Comparison of ENCODE assay signal across 11 mouse cellular contexts in genomic region chr10:61662391-61662988, GRCm38 (mm10). TPM values are rescaled to one million over a fixed set of nuclear protein-coding genes. Genes with fewer than 3 reads are reported as not detected.
A peak's percentile ranks its signal among the peaks of the same experiment; 100 is the strongest.
DNase-seq lines count a peak whose midpoint lies in the region; ATAC-seq and TF ChIP-seq lines count a peak whose summit lies in the region.
"Had no signal": no experiment of that assay in that cellular context is flagged by ENCODE, and none has a peak within 500 bp of the region (broad histone marks: within the 10 kb centered on the region; RNA-seq: fewer than 3 reads in every experiment).

No protein-coding gene starts in this region.

- H3K9ac ChIP-seq in limb, embryonic 14.5 days (ENCODE audit: low read depth, low read length, severe bottlenecking): no peak overlapping the region
- H3K9ac ChIP-seq in midbrain, embryonic 15.5 days: no peak overlapping the region; the same call in 1 of the 2 replicates
- H3K9ac ChIP-seq: liver, embryonic 15.5 days had no signal

- no peak overlapping the region for H3K4me2 ChIP-seq in limb, embryonic 14.5 days (replicated peaks; ENCODE audit: low read depth, low read length, severe bottlenecking)
- H3K4me2 ChIP-seq in midbrain, embryonic 15.5 days: no peak overlapping the region
- H3K4me2 ChIP-seq: liver, embryonic 15.5 days had no signal

- TF ChIP-seq POLR2A in limb, embryonic 14.5 days (IDR thresholded peaks at IDR 0.05; ENCODE audit: borderline replicate concordance, extremely low read depth, insufficient read depth, insufficient read length): no peak

- no peaks in the 10 kb centered on the region for H3K9me3 ChIP-seq in limb, embryonic 14.5 days (ENCODE audit: control insufficient read depth, low read length)
- H3K9me3 ChIP-seq in limb, embryonic 10.5 days (replicated peaks): no peaks in the 10 kb centered on the region
- H3K9me3 ChIP-seq in midbrain, embryonic 15.5 days: no peaks in the 10 kb centered on the region
- H3K9me3 ChIP-seq: G1E; liver, embryonic 15.5 days had no signal

- no peaks in the 10 kb centered on the region for H3K4me1 ChIP-seq in limb, embryonic 14.5 days (ENCODE audit: control insufficient read depth, insufficient read depth, low read length)
- no peaks in the 10 kb centered on the region for H3K4me1 ChIP-seq in limb, embryonic 10.5 days
- H3K4me1 ChIP-seq in midbrain, embryonic 15.5 days: peaks cover 11% of the 10 kb centered on the region; the same call in 1 of the 2 replicates

- DNase-seq in limb, embryonic 14.5 days (ENCODE audit: low spot score): peak; percentile 45
- DNase-seq in limb, embryonic 10.5 days (ENCODE audit: low spot score): no peak
- peak; percentile 56 for DNase-seq in adrenal gland, adult 2 months
- DNase-seq in brain, adult 2 months (ENCODE audit: low read depth, low spot score): peak; percentile 75
- DNase-seq in layer of hippocampus, adult 9-10 months (ENCODE audit: low spot score): no peak
- no peak for DNase-seq in cerebellum, adult 18-20 months
- DNase-seq: kidney, adult 9 months had no signal

- peaks cover 71% of the 10 kb centered on the region for H3K36me3 ChIP-seq in limb, embryonic 14.5 days (ENCODE audit: control insufficient read depth, insufficient read depth, low read length)
- H3K36me3 ChIP-seq in limb, embryonic 10.5 days: peaks cover 87% of the 10 kb centered on the region
- peaks cover 16% of the 10 kb centered on the region; the same call in 1 of the 2 replicates for H3K36me3 ChIP-seq in midbrain, embryonic 15.5 days (replicated peaks)

- no peaks in the 10 kb centered on the region for H3K27me3 ChIP-seq in limb, embryonic 14.5 days (ENCODE audit: control insufficient read depth, insufficient read depth, low read length)
- no peaks in the 10 kb centered on the region for H3K27me3 ChIP-seq in limb, embryonic 10.5 days (ENCODE audit: low read depth, poor library complexity, severe bottlenecking)
- H3K27me3 ChIP-seq in midbrain, embryonic 15.5 days (replicated peaks): no peaks in the 10 kb centered on the region
- H3K27me3 ChIP-seq: liver, embryonic 15.5 days had no signal

- no peak overlapping the region for H3K4me3 ChIP-seq in limb, embryonic 14.5 days (replicated peaks; ENCODE audit: low read length)
- no peak overlapping the region for H3K4me3 ChIP-seq in limb, embryonic 10.5 days
- H3K4me3 ChIP-seq in midbrain, embryonic 15.5 days: no peak overlapping the region
- H3K4me3 ChIP-seq: liver, embryonic 15.5 days had no signal

- WGBS in limb, embryonic 14.5 days: 68% methylated on average over 10 of the region's 10 CpGs
- WGBS in limb, embryonic 10.5 days: 86% methylated on average over 10 of the region's 10 CpGs
- 41% methylated on average over 10 of the region's 10 CpGs for WGBS in midbrain, embryonic 15.5 days

- 0 out of 2 replicates have a peak, but pooled peaks have one; percentile 41 for ATAC-seq in limb, embryonic 14.5 days (ENCODE audit: low FRiP score, low read depth)
- peak; percentile 86 for ATAC-seq in midbrain, embryonic 15.5 days (replicated peaks)
- no peak for ATAC-seq in erythroid progenitor cell, adult 5-6 weeks (replicated peaks; ENCODE audit: low FRiP score, poor library complexity, severe bottlenecking)

- H3K27ac ChIP-seq in limb, embryonic 14.5 days (replicated peaks; ENCODE audit: low read depth, low read length): no peak overlapping the region
- H3K27ac ChIP-seq in limb, embryonic 10.5 days: no peak overlapping the region
- peak overlapping the region; percentile 66 for H3K27ac ChIP-seq in midbrain, embryonic 15.5 days
- H3K27ac ChIP-seq: liver, embryonic 15.5 days had no signal

RNA-seq across cellular contexts. Expression of gene Ppa1, which starts 14.1 kb away (rescaled TPM):
- 90.3 and 119 TPM in 2 replicates for polyA plus RNA-seq in limb, embryonic 14.5 days (2012; rRNA removed)
- 152 and 161 TPM in 2 replicates for polyA plus RNA-seq in limb, embryonic 14.5 days (2014; fragmentation: Nextera tagmentation; extraction: Ambion mirVana)
- 356 and 405 TPM in 2 replicates for polyA plus RNA-seq in limb, embryonic 10.5 days (2016; fragmentation: Nextera tagmentation; extraction: Ambion mirVana)
- 100 to 1,000 TPM; 146 to 317 TPM for total RNA-seq in adrenal gland, adult 2 months (2021)
- 26.4 and 29.9 TPM in 2 replicates for polyA plus RNA-seq in adrenal gland, adult 2 months (2012; rRNA removed)
- polyA plus RNA-seq in midbrain, embryonic 15.5 days (2015; fragmentation: Nextera tagmentation; extraction: Ambion mirVana): 209 and 210 TPM in 2 replicates
- 13.8 and 15.1 TPM in 2 replicates for total RNA-seq in erythroid progenitor cell, adult 5-6 weeks (2015; ENCODE audit: low replicate concordance)
- total RNA-seq in erythroid progenitor cell, adult 5-6 weeks (2017; ENCODE audit: low replicate concordance): 7.0 and 17.5 TPM in 2 replicates

RNA-seq across cellular contexts. Expression of gene Sar1a, which starts 17.6 kb away (rescaled TPM):
- 190 and 208 TPM in 2 replicates for polyA plus RNA-seq in limb, embryonic 14.5 days (2012; rRNA removed)
- polyA plus RNA-seq in limb, embryonic 14.5 days (2014; fragmentation: Nextera tagmentation; extraction: Ambion mirVana): 326 and 337 TPM in 2 replicates
- polyA plus RNA-seq in limb, embryonic 10.5 days (2016; fragmentation: Nextera tagmentation; extraction: Ambion mirVana): 220 and 231 TPM in 2 replicates
- 100 to 1,000 TPM; 199 to 205 TPM for total RNA-seq in adrenal gland, adult 2 months (2021)
- polyA plus RNA-seq in adrenal gland, adult 2 months (2012; rRNA removed): 113 and 119 TPM in 2 replicates
- 199 and 206 TPM in 2 replicates for polyA plus RNA-seq in midbrain, embryonic 15.5 days (2015; fragmentation: Nextera tagmentation; extraction: Ambion mirVana)
- 43.6 and 65.2 TPM in 2 replicates for total RNA-seq in erythroid progenitor cell, adult 5-6 weeks (2015; ENCODE audit: low replicate concordance)
- 26.9 and 52.8 TPM in 2 replicates for total RNA-seq in erythroid progenitor cell, adult 5-6 weeks (2017; ENCODE audit: low replicate concordance)

RNA-seq across cellular contexts. Expression of gene Tysnd1, which starts 32.8 kb away (rescaled TPM):
- 43.5 and 63.1 TPM in 2 replicates for polyA plus RNA-seq in limb, embryonic 14.5 days (2012; rRNA removed)
- 38.0 and 39.2 TPM in 2 replicates for polyA plus RNA-seq in limb, embryonic 14.5 days (2014; fragmentation: Nextera tagmentation; extraction: Ambion mirVana)
- 38.2 and 39.9 TPM in 2 replicates for polyA plus RNA-seq in limb, embryonic 10.5 days (2016; fragmentation: Nextera tagmentation; extraction: Ambion mirVana)
- total RNA-seq in adrenal gland, adult 2 months (2021): 100 to 1,000 TPM in 1 of 2 experiments, 10 to 100 TPM in 1; 85.9 to 147 TPM
- 548 and 593 TPM in 2 replicates for polyA plus RNA-seq in adrenal gland, adult 2 months (2012; rRNA removed)
- polyA plus RNA-seq in midbrain, embryonic 15.5 days (2015; fragmentation: Nextera tagmentation; extraction: Ambion mirVana): 31.1 and 32.9 TPM in 2 replicates
- 6.3 and 14.1 TPM in 2 replicates for total RNA-seq in erythroid progenitor cell, adult 5-6 weeks (2015; ENCODE audit: low replicate concordance)
- 3.5 and 7.3 TPM in 2 replicates for total RNA-seq in erythroid progenitor cell, adult 5-6 weeks (2017; ENCODE audit: low replicate concordance)

RNA-seq across cellular contexts. Expression of gene Aifm2, which starts 52.6 kb away (rescaled TPM):
- polyA plus RNA-seq in limb, embryonic 14.5 days (2012; rRNA removed): 14.9 and 17.3 TPM in 2 replicates
- polyA plus RNA-seq in limb, embryonic 14.5 days (2014; fragmentation: Nextera tagmentation; extraction: Ambion mirVana): 12.9 and 14.1 TPM in 2 replicates
- polyA plus RNA-seq in limb, embryonic 10.5 days (2016; fragmentation: Nextera tagmentation; extraction: Ambion mirVana): 8.3 and 11.3 TPM in 2 replicates
- total RNA-seq in adrenal gland, adult 2 months (2021): 100 to 1,000 TPM; 226 to 406 TPM
- polyA plus RNA-seq in adrenal gland, adult 2 months (2012; rRNA removed): 209 and 255 TPM in 2 replicates
- polyA plus RNA-seq in midbrain, embryonic 15.5 days (2015; fragmentation: Nextera tagmentation; extraction: Ambion mirVana): 12.0 and 14.0 TPM in 2 replicates
- 1.3 and 6.5 TPM in 2 replicates for total RNA-seq in erythroid progenitor cell, adult 5-6 weeks (2015; ENCODE audit: low replicate concordance)
- total RNA-seq in erythroid progenitor cell, adult 5-6 weeks (2017; ENCODE audit: low replicate concordance): 1.8 and 9.9 TPM in 2 replicates

Comparison
In these comparisons a context has a peak if more than half of its experiments do, and no peak if none do; other contexts are left out.
1. DNase-seq: peak in limb, embryonic 14.5 days (single experiment), adrenal gland, adult 2 months (single experiment) and brain, adult 2 months (single experiment); none in limb, embryonic 10.5 days (single experiment), layer of hippocampus, adult 9-10 months (single experiment) and cerebellum, adult 18-20 months (0 of 2).